Mouse (Mus musculus) kidney, postnatal 4 days (tissue): ENCODE results near the gene Tiam1.

Experiments used
- DNase-seq, 2 experiments: peaks; one replicate each; pipeline ENCODE4 v3.0.0; 2021; ENCODE audit warnings: mixed read lengths in 2 of 2

Gene Tiam1

DNA sequence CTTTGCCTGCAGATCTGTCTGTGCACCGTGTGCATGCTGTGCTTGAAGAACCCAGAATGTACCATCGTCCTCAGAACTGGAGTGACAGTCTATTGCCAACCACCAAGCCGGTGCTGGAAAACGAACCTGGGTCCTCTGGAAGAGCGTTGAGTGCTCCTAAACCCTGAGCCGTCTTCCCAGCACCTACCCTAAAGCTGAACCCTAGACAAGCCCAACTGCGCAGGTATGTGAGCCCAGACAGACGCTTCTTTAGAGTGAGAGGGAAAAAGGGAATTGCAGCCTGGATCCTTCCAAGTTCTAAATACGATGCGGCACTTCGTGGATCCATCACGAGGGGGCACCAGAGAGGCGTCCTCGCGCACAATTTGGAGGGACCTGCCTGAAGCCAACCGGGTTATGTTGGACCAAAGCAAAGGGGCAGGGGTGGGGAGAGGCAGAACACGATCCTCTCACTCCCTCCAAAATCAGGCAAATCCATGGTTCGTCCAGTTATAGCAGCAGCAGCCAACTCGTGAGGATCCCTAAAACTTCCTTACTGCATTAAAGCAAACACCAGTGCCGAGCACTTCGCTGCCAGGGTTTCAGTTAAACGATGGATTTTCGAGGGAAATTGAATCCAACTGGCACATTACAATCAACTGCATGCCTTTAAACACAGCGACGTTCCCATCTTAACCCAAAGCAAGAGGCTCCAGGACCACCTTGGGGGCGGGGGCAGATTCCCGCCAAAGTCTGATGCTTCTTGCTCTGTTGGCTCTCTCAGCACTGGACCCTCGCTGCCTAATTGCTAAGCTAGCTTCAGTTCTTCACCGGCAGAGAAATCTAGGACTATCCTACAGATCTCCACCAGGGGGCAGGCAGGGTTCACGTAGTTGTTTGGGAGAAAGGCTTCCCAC is 369.7 kb downstream of the Tiam1 start:
- DNase-seq: peak; percentile 91 to 92

DNA sequence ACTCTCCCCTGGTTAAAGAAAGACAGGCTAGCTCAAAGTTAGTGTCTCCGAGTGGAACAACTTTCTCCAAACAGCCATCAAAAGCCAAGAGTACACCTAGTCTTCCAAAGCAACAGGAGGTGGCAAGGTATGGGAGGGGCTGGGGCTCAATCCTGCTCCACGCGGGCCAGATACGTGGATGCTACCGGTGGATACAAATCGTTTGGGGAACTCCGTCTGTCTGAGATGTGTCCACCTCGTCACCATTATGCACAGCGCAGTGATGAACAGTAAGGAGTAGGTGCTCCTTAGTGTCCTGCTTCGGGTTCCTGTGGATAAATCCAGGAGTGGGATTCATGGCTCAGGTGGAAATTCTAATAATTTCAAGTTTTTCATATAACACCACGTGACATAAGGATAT is 377.6 kb downstream of the Tiam1 start:
- DNase-seq: no peak

DNA sequence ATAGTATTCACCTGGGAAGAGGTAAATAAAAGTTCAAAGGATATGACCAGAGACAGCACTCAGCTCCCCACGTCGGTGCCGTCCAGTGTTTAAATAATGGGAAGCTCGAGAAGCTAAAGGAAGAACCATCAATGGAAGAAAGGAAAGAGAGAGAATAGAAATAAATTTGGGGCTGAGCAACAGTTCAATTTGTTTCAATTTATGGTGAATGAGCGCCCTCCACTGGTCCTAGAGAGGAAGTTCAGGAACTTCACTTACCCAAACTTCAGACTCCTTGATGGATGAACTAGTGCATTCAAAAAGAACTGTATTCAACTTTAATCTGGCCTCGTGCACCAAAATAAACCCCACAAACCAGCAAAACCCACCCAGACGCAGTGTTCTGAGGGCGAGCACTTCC is 378.1 kb downstream of the Tiam1 start:
- peak; percentile 24 to 37 for DNase-seq

DNA sequence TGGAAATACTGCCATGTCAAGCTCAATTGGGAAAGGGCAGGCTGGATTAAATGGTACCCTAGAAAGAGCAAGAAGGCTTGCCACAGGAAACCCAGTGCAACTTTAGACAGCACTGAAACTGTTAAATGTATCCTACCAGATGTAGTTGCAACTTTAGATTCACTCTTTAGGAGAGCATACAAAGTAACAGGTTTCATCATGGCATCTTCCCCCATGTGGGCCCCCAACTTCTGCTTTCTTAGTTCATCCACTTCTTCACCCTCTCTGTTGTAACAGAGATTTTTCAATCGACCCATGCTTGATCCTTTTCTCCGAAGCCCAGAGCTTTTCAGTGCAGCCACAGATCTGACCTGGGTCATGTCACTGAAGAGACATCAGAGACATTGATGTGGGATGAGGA is 379.8 kb downstream of the Tiam1 start:
- no peak for DNase-seq

DNA sequence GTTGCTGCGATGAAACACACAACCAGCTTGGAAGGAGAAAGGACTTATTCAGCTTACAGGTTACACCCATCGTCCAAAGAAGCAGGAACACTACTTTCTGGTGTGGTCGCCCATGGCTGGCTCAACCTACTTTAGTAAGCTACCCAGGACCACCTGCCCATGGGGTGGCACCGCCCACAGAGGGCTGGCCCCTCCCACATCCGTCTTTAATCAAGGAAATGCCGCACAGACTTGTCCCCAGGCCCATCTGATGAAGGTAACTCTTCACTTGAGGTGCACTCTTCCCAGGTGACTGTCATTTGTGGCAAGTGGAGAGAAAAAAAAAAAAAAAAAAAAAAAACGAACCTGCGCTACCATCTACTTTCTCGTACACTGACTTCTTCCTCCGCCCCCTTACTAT is 381.0 kb downstream of the Tiam1 start:
- DNase-seq: no peak

DNA sequence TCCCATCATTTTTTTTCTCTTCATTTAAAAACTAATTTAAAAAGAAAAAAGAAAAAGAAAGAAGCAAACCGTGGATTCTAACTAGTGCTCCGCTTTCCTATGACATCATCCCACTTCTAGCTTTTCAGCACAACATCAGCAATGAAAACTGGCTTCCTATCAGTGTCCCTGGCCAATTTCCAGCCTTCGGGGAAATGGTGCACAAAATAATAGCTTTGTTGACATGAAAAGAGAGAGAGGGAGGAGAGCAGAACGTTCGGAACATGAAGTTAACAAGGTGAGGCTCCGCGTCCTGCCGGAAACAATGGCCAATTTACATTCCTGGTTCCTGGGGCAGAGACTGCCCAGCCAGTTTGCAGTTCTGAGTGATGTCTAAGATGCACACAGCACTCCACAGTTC is 381.5 kb downstream of the Tiam1 start:
- peak in 1 of 2 experiments; percentile 24 for DNase-seq

DNA sequence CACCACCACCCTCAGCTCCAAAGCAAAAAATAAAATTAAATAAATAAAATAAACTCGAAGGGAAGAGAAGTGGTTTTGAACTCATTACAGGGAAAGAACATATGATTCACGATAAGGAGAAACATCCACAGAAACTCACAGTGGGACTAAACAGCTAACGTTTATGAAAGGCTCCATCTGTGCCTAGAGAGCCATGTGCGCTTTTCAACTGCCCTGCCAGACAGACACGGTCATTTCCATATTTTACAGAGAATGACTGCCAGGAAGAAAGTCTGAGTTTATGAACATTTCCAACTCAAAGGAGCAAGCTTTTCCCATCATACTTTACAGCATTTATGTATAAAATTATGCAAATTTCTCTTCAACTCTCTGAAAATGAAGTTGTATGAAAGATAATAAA is 386.2 kb downstream of the Tiam1 start:
- no peak for DNase-seq

DNA sequence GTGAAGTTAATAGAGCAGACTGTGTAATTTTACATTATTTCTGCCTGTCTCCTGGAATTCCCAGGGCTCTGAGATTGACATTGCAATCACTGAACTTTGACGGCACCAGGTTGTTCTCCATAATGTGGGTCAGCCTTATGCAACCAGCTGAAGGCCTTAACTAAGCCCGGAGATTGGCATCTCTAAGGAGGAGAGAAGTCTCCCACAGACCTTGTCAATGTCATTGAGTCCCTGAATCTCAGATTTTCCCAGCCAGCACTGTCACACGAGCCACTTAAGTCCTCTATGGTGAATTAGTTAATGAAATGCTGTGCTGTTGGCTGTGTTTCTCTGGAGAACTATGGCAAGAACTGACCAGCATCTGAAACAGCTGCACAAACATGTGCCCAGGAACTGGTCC is 388.9 kb downstream of the Tiam1 start:
- no peak for DNase-seq

DNA sequence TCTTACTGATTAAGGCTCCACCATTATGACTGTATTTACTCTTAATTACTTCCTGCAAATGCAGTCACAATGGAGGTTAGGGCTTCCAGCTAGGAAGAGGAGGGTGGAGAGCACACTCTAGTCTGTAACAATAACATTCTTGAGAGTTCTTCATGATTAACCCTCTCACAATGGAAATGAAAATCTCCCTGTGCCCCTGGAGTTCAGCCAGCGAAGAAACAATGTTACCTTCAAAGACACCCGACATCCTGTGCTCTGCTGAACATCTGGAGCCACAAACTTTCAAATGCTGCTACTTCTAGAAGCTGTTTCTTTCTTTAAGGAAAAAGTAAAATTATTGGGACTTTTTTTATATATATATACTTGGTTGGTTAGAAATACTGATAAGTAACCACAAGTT is 395.7 kb downstream of the Tiam1 start:
- DNase-seq: peak in 1 of 2 experiments; percentile 22

DNA sequence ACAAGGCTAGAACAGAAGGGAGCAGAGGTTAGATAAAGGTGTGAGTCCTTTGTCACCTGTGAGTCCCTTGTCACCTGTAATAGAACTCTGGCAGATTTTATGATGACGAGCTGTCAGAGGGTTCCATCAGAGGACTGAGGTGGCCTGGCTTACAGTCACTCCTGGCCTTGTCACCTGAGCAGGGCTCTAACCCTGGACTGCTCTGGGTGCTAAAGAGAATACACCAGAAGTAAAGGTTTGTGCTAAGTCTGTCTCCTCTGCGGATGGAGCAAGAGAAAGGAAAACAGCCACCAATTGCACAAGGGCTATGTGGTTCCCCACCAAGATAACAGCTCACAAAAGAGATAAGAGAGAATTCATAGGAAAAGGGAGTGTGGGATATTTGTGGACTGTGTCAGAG is 404.0 kb downstream of the Tiam1 start:
- no peak for DNase-seq

DNA sequence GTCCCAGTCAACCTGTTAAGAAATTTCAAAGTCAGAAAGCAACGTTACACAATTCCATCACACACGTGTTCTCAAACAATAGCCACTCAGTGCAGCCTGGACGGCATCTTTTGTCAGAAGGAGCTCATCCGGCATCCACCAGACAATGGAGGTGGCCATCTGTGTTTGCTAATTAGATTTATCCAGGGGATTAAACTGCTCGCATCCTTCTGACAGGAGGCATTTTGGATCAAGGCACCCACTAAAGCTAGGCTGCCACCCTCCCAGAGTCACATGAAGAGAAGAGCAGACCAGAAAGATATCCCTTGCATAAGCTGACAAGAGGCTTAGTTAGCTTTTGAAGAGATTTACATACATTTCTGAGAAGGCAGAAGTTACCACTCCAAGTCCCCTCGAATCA is 404.6 kb downstream of the Tiam1 start:
- no peak for DNase-seq
